Mouse (Mus musculus): ENCODE measurements around the gene Pim1.
"Not testable (repeated sequence)": the region's sequence is repeated elsewhere in the genome, so short reads cannot be mapped to it uniquely, and the experiment has no call there.

The Pim1 gene

DNA sequence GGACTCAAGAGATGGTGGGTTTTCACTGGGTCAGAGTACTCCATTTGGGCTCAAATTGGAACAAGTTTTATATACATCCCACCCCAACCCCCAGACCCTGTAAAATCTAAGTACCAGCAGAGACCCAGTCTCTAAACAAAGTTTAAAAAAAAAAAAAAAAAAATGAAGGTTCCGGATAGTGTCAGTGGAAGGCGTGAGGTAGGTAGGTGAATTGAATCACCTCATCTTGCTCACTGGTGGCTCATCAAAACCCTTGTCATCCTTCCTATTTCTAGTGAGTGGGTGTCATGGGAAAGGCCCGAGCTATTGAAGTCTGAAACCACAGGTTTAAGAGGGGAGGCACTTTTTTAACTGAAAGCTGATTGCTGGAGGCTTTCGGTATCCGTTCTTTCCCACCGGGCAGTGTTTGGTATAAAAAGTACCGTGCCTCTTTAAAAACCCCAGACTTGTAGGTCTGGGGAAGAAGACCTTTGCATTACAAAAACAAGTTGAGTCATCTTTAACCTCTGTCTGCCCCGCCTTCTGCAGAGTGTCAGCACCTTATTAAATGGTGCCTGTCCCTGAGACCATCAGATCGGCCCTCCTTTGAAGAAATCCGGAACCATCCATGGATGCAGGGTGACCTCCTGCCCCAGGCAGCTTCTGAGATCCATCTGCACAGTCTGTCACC, 3.6 kb downstream of the Pim1 start:
- DNase-seq = no peak

DNA sequence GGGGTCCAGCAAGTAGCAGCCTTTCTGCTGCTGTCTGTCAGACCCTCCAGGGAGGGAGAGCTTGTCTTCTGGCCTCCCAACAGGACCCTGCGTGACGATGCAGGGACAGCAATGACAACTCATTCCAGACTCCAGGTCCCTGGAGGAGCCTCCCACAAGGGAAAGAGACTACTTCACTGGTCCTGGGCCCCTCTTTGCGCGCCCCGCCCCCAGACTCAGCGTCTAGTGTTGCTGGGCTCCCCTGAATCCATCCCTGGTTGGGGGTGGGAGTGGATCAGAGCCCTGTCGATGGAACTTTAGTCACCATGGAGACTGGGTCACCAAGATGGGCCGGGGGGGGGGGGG, 4.2 kb downstream of the Pim1 start:
- DNase-seq = no peak

DNA sequence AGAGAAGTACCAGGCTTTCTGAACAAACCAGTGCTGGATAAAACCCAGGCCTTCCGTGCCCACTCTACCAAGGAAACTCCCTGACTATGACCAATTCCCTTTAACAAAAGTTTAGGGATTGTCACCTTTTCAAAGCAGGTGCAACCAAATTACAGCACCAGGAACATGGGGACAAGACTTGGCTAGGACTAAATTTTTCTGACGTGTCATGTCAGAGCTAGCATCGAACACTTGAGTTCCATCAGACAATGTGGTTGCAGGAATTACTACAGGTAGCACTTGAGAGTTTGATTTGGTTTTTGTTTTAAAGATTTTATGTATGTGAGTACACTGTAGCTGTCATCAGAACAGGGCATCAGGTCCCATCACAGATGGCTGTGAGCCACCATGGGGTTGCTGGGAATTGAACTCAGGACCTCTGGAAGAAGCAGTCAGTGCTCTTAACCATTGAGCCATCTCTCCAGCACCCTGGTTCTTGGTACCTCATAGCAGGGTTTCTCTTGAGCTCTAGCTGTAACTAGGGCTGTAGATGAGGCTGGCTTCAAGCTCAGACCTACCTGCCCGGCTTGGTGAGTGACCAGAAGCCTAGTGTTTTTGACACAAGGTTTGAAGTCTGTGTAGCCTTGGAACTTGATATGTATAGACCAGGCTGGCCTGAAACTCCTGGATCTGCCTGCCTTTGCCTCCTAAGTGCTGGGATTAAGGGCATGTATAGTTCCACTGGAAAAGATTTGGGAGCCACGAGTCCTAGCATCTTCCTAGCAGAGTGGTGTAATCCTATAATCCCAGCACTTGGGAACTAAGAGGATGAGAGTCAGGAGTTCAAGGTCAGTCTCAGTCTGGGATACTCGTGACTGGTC, 5.9 kb downstream of the Pim1 start:
- DNase-seq = peak; percentile 25

DNA sequence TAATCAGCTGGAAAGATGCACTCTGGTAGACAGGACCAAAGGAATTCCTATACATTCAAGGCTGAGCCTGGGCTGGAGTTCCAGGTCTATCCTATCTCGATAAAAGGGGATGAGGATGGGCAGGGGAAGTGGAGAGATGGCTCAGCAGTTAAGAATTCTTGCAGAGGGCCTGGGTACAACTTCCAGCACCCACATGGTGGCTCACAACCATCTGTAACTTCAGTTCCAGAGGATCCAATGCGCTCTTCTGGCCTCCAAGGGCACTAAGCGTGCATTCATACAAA, 6.5 kb downstream of the Pim1 start:
- no peak for DNase-seq

DNA sequence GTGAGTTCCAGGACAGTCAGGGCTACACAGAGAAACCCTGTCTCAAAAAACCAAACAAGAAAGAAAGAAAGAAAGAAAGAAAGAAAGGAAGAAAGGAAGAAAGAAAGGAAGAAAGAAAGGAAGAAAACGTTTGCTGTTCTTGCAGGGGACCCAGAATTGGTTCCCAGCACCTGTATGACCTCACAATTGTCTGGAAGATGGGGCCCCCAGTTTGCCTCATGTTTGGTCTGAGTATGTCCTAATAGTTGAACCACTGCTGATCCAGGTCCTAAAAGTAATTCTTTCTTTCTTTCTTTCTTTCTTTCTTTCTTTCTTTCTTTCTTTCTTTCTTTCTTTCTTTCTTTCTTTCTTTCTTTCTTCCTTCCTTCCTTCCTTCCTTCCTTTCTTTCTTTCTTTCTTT, 6.9 kb downstream of the Pim1 start:
- DNase-seq = not testable (repeated sequence)

DNA sequence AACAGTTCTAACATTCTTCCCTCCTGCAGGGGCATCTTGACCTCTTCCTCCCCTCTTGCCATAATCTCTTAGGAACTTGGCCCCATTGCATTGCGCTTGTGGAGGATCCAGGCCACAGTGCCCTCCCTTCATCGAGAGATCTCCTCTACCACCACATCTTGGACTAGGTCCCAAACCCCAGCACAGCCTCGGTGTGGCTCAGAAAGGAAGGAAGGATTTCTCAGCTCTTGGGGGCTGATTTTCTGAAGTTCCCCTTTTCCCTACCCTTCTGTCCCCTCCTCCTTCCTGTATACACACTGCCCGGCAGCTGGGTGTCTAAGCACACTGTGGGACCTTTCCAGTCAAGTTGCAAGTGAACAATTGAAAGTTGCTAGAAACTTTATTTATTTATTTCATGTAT, 7.5 kb downstream of the Pim1 start:
- no peak for DNase-seq

DNA sequence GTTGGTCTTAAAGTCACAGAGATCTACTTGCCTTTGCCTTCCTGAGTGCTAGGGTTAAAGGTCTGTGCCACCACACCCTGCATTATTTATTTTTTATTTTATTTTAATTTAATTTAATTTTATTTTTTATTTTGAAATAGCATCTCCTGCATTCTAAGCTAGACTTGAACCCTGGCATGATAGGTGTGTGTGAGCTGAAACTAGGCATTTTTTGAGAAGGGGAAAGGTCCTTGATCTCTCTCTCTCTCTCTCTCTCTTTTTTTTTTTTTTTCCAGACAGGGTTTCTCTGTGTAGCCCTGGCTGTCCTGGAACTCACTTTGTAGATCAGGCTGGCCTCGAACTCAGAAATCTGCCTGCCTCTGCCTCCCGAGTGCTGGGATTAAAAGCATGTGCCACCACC, 8.4 kb downstream of the Pim1 start:
- not testable (repeated sequence) for DNase-seq

DNA sequence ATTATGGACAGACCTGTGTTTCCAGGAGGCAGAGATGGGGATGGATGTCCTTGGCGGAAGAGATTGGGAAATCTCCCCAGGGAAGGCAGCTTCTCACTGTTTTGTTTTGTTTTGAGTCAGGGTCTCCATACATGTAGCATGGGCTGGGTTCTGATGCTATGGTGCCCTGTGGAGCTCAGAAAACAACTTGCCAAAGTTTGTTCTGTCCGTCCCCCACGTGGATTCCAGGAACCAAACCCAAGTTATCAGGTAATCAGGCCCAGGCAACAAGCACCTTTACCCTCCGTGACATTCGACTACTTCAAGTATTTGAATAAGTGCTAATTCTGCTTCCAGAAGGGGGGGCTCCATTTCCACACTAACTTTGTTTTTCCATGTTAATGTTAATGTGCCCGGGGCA, 9.0 kb downstream of the Pim1 start:
- no peak for DNase-seq

DNA sequence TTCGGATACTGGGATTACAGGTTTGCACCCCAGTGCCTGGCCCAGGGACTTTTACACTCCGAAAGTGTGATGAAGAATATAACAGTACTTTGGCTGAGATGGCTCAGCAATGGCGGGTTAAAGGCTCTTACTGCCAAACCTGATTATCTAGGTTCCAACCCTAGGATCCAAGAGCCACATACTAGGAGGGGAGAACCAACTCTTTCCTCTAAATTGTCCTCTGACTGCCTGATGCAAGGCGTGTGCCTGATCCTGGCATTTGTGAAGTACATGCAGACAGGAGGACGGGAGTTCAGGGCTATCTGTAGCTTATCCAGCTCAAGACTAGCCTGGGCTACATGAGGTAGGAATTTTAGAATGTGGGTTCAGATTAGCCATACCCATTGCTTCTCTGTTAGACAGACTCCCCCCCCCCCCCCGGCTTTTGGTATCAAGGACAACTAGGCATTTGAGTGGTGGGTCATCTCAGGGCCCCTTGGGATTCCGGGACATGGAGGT, 9.7 kb downstream of the Pim1 start:
- no peak for DNase-seq

DNA sequence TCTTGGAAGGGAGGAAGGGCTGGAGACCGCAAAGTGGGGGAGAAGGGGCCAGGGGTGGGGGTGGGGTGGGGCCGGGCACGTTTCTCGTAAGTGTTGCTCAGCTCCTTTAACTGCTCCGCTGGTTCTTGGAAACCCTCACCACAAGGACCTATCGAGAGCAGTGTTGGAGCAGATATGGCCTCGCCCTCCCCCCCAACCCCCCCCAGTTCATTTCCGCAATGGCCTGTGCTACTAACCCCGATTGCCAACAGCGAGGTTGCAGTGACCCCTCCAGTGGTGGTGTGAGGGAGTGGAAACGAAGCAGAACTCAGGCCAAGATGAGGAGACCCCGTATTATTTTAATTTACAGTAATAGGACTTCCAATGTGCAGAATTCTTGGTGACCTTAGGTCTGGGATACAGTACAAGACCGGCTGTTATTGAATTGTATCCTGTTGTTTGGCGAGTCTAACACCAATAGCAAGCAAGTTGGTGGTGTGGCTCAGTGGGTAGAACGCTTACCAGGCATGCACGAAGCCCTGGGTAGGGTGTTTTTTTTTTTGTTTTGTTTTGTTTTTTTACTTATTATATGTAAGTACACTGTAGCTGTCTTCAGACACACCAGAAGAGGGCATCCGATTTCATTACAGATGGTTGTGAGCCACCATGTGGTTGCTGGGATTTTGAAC, 10.4 kb downstream of the Pim1 start:
- no peak for DNase-seq

DNA sequence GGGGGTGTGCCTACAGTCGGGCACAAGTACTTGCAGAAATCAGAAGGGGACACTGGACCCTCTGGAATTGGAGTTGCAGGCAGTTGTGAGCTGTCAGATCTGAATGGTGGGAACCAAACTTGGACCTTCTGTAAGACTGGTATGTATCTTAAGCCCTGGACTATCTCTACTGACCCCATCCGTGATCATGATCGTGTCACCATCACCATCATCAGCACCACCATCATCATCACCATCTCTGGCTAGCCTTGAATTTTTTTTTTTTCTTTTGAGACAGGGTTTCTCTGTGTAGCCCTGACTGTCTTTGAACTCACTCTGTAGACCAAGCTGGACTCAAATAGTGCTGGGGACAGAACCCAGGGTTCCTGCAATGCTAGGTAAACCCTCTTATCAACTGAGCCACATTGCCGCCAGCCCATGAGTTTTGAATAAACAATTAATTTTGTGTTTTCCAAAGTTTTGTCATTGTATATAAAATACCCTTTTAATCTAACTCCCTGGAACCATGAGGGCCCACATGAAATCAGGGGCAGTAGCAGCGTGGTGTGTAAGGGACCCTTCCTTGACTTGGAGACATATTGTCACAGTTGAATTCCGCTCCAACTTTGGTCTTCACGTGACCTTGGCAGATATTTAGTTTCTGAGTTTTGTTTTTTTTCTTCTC, 11.6 kb downstream of the Pim1 start:
- no peak for DNase-seq

DNA sequence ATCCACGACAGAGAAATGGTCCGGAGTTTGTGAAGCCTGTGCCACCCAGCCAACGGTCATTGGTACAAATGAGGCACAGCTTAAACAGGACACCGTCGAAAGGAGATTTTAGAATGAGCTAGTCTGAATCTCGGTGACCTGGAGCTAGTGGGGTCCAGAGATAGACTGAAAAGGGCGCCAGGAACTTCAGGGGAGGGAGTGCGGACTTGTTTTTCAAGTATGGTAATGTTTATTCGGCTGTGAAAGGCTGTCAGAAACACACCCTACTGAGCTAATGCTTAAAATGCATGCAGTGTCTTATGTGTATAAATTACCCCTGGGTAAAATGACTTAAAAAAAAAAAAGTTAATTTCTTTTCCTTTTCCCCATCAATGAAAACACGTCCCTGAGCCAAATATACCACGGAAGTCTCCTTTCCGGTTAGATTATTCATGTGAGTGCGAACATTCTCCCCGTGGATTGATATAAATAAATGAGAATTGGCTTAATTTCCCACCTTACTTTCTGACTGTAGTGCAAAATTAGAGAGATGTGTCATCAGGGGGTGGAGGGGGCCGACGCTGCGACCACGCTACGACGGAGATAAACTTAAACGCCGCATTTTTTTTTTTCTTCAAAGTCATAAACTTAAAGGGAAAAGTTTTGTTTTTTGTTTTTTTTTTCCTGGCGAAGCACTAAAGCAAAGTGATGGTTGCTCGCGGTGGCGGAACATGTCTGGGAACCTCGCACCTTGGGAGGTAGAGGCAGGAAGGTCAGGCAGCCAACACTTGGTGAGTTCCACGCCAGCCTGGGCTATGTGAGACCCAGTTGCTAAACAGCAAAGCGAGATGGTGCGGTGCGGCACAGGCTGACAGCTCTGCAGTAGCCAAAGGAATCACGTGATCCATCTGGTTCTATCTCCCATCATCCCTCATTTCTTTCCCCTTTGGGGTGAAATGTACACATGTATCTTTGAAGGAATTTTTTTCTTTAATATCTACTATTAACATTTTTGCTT, 12.4 kb downstream of the Pim1 start:
- no peak for DNase-seq

DNA sequence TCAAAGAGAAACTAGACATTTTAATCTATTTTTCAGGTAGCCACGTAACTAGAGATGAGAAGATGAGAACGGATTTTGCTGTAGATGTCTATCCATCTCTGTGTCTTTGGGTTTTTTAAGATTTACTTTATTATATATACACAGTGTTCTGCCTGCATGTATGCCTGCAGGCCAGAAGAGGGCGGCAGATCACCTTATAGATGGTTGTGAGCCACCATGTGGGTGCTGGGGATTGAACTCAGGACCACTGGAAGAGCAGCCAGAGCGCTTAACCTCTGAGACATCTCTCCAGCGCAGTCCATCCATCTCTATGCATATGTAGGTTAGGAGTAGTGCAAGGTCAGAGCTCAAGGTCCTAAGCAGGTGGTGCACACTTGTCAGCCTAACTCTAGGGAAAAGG, 13.1 kb downstream of the Pim1 start:
- DNase-seq = no peak

DNA sequence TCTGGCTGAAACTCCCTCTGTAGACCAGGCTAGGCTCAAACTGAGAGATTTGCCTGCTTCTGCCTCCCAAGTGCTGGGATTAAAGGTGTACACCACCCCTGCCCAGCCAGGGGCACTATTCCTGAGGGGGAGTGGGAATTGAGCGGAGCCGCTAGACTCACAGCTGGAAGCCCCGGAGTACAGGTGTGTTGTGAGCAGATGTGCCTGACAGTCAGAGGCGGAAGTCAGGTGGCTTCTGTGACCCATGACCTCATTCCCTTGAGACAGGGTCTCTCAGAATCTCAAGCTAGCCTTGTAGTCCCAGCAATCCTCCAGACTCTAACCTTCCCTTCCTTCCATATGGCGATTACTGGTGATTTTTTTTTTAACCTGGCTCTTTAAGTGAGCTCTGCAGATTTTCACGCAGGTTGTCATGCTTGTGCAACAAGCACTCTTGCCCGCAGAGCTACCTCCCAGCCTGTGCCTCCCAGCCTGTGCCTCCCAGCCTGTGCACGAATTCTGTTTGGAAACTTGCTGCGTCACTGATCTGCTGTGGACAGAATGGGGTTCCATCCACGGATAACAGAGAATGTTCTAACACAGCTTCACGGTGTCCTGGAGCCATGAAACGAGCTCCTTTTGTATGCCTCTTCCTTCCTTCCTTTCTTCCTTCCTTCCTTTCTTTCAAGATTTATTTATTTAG, 18.5 kb downstream of the Pim1 start:
- no peak for DNase-seq

DNA sequence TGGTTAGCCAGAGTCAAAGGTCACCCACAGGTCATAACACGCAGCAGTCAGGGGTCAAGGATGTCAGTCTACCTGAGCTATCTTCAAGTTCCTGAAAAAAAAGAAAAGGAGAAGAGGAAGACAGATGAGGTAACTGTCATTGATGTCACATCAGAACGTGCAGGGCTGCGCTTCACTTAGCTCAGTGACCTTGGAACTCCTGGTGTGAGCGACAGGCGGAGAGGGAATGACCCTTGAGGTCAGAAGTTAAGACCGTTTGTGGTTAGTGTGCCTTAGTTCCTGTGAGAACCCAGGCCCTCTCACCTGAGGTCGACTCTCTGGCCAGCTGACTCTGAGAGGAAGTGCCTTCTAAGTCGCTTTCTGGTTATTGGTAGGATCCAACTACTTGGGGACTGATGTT, 20.1 kb downstream of the Pim1 start:
- no peak for DNase-seq

DNA sequence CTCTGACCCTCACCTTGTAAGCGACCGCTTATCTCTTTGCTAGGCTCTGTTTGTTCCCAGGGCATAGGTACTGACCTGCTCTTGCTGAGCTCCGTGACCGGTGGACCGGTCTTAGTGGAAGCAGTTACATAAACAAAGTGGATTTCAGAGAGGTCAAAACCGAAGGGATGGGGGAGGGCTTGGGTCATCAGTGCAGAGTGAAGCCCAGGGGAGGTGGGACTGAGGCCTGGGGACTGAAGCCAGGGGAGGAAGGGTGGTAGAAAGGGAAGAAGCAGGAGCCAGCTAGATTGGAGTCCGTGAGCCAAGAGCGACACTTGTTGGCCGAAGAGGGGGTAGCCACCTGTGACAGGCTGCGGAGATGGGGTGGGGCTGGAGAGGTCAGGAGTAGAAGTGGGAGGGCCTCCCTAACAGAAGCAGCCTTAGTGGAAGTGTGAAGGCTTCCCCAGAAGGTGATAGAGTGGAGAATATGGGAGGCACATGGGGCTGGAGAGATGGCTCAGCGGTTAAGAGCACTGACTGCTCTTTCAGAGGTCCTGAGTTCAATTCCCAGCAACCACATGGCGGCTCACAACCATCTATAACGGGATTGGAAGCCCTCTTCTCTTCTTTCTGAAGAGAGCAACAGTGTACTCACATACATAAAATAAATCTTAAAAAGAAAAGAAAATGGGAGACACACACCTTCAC, 22.6 kb downstream of the Pim1 start:
- peak; percentile 77 for DNase-seq

DNA sequence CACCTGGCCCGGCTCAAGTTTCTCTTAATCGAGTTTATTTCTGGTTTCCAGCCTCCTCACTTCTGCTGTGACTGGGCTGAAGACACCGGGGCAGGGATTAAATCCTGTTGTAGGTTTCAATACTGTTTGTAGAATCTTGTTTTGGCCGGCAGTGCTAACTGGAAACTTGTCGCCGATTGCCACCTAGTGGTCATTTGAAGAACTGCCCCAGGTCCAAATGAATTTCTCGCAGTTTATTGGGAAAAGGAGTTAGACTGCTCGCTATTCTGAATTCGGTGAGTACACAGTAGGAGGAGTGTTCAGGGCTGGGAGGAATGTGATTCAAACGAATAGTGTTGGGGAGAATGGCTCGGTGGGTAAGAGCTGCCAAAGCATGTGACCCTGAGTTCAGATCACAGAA, 23.9 kb downstream of the Pim1 start:
- DNase-seq = peak; percentile 87

DNA sequence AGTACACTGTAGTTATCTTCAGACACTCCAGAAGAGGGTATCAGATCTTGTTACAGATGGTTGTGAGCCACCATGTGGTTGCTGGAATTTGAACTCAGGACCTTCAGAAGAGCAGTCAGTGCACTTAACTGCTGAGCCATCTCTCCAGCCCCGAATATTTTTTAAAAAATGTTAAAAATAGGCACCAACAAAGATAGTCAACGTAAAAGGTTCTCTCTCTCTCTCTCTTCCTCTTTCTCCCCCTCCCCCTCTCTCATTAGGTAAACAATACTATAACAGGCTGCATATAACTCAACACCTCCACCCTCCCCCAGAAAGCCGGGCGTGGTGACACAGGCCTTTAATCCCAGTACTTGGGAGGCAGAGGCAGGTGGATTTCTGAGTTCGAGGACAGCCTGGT, 28.1 kb downstream of the Pim1 start:
- DNase-seq = not testable (repeated sequence)

DNA sequence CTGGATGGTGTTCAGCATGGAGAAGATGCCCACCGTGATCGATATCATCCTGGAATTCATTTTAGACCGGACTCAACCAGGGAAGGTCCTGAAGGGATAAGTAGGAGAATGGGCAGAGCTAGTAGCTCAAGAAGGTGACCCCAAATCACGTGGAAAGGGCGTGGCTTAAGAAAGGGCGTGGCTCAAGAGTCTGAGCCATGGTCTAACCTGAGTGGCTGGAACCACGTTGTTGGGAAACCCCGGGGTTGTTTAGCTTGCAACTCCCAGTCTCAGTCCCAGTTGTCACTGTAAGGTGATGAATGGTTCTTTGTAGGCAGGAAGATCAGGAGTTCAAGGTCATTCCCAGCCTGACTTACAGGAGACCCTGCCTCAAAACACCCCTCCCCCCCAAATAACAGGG, 29.2 kb downstream of the Pim1 start:
- no peak for DNase-seq

DNA sequence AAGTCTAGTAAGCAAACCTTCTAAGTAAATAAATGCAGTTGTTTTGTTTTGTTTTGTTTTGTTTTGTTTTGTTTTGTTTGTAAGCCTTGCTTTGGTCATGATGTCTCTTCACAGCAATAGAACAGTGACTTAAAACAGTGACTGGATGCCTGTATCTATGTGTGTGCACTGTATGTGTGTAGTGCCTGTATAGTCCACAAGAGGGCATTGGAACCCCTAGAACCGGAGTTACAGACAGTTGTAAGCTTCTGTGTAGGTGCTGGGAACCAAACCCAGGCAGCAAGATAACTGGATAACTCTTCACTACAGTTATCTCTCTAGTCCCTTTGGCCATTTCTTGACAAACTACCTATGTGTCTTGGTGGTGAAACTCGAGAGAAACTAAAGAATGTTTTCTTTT, 35.1 kb downstream of the Pim1 start:
- DNase-seq = no peak

DNA sequence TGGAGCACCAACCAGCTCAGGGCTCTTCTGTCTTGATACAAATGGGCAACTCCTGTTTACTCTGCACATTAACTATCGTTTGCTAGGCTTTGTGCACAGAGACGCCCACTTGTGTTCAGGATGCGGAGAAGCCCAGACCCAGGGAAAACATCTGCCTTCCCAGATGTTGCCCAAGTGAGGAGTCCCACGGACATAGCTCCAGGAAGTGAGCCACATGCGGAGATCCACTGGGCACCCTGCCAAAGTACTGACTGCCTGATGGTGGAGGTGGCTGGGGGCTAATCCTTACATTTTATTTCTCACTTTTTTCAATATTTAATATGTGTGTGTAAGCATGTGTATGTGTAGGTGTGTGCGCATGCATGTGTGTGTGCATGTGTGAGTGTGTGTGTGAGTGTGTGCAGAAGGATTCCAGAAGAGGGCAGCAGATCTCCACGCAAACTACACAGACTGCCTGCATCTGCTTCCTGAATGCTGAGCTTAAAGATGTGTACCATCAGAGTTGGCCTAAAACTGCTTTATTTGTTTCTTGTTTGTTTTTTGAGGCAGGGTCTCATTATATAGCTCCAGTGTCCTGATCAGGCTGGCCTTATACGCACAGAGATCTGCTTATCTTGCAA, 38.1 kb downstream of the Pim1 start:
- DNase-seq = no peak
